Mouse (Mus musculus): ENCODE measurements around the gene Adamts20.

Gene Adamts20

DNA sequence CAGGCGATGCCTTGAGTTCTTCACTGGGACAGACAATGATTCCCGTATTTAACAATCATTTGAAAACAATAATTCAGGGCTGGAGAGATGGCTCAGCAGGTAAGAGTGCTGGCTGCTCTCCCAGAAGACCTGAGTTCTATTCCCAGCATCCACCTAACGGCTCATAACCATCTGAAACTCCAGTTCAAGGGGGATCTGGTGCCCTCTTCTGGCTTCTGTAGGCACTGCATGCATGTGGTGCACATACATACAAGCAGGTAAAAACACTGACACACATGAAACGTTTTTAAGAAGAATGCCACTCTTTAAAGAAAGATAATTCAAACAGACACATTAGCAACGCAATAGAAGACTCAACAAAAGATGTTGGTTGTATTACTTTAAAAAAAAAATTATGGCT lies 120.9 kb downstream of the Adamts20 start:
- no peak for DNase-seq (ENCODE audit: low spot score in 2 of 2)

DNA sequence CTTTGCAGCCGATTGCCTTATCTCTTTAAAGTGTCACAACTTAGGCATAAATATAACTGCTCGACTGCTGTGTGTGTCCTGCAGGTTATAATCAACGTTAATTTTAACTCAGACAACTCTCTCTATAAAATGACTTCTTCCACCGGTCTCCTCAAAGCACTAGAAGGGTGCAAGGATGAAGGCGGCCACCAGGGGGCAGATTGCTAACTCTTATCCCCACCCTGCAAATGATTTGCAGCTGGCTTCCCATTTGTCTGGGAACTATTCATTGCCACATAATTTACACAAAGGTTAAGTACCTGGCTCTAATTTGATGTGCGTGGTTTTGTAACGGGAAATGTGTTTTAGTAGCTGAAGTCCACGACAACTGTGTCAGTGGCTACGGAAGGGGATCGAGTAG lies 122.9 kb downstream of the Adamts20 start:
- peak; percentile 49 to 76 for DNase-seq (ENCODE audit: low spot score in 2 of 2)

DNA sequence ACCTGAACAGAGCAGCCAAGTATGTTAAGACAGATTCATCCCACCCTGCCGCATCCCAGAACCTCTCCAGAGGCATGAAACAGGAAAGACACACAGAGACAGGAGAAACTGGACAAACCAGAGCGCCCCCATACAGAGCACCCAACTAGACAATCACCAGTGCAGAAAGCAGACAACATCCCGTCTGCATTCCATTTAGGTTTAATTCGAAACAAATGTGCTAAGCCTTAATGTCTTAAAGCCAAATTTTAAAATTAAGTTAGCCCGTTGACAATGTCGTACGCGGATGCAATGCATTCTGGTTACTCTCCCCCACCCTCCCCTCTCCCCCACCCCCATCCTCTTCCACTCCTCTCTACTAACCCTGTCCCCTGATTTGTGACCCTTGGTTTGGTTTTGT lies 126.2 kb downstream of the Adamts20 start:
- no peak for DNase-seq (ENCODE audit: low spot score in 2 of 2)

DNA sequence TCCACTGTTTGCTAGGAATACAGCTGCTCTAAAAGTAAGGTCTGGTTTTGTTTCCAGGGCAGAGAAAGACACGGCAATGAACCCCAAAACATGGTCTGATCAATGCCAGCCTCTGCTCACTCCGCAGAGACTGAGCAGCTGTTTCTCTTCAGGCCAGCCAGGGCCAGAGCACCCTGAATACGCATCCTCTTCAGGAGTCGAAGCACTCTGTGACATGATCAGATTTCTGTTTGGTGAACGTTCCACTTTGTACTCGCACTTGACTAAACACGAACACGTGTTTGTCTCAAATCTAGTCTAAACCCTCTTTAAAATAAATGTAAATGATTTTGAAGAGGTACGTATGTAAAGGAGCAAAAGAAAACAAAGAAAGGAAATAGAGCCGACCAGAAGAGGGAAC lies 130.6 kb downstream of the Adamts20 start:
- no peak for DNase-seq (ENCODE audit: low spot score in 2 of 2)

DNA sequence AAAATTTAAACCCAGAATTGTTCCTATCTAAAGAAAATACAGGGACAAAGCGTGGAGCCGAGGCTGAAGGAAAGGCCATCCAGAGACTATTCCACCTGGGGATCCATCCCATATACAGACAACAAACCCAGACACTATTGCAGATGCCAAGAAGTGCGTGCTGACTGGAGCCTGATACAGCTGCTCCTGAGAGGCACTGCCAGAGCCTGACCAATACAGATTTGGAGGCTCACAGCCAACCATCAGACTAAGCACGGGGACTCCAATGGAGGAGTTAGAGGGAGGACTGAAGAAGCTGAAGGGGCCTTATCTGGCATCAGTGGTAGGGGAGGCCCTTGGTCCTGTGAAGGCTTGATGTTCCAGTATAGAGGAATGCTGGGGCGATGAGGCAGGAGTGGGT lies 138.6 kb downstream of the Adamts20 start:
- no peak for DNase-seq (ENCODE audit: low spot score in 2 of 2)

DNA sequence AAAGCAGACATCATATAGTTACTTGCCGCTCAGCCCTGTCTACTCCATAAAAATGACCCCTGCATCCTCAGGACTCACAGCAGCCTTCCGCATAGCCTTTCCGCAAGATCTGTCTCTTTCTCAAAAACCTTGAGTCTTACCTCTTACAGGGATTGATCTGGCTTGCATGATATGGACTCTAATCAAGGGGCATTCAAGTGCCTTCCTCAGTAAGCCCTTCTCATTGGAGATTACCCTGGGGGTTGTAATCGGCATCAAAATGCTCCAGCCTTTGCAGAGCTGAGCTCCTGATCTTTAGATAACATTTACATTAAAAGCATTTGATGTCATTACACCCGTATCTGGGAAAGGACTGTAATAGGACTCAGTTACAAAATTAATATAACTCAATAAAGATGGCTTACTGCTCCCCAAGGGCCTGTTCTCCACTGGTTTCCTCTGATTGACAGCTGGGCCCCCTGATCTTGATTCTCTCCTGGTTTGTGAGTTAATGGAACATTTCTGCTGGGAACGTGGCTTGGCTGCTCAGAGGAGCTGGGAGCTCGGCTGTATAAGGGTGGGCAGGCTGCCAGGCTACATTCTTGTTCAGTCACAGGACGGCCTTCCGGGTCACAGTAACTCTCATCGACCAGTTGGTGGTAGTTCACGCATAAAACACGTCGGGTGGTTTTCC lies 139.6 kb downstream of the Adamts20 start:
- no peak for DNase-seq (ENCODE audit: low spot score in 2 of 2)

DNA sequence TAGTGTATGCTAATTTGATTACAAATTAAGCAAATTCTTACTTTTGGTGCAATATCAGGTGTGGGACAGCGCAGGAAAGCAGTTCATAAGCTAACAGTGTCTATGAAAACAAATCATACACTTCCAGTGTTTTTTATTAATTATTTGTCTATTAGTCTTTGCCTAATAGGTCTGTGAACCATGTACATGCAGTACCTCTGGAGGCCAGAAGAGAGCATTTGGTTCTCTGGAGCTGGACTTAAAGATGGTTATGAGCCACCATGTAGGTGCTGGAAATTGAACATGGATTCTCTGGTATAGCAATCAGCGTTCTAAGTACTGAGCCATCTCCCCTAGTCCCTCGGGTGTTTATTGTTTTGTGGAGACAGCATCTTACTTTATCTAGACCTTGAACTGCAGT lies 149.0 kb downstream of the Adamts20 start:
- no peak for DNase-seq (ENCODE audit: low spot score in 2 of 2)

GRCm38 (mm10) chr15:94309689-94310088 lies 155.5 kb downstream of the Adamts20 start:
- DNase-seq (ENCODE audit: low spot score in 2 of 2) = no peak

- no peak for DNase-seq (ENCODE audit: low spot score in 2 of 2)
Observed at GRCm38 (mm10) chr15:94307888-94308287, 157.3 kb downstream of the Adamts20 start.

- DNase-seq (ENCODE audit: low spot score in 2 of 2) = no peak
Observed at GRCm38 (mm10) chr15:94303151-94303550, 162.1 kb downstream of the Adamts20 start.

- DNase-seq (ENCODE audit: low spot score in 2 of 2) = no peak
Observed at GRCm38 (mm10) chr15:94294084-94294483, 171.1 kb downstream of the Adamts20 start.

DNA sequence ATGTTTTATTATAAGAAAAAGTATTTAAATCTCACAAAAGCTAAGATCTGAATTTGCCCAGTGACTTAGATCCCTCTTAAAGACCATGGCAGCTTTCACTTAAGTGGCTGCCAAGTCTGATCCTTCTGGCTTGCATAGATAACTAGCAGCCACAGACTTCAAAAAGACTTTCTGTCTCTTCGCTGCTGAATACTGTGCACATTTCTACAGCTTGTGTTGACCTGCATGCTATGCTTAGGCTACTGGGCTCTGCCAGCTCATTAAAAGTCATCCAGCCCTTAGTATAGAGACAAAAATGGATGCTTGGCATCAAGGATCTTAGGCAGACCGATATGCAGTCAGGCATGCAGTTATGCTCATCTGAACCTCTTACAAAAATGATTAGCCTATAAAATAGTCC lies 177.2 kb downstream of the Adamts20 start:
- DNase-seq (ENCODE audit: low spot score in 2 of 2) = no peak

GRCm38 (mm10) chr15:94287495-94287894 lies 177.7 kb downstream of the Adamts20 start:
- no peak for DNase-seq (ENCODE audit: low spot score in 2 of 2)

DNA sequence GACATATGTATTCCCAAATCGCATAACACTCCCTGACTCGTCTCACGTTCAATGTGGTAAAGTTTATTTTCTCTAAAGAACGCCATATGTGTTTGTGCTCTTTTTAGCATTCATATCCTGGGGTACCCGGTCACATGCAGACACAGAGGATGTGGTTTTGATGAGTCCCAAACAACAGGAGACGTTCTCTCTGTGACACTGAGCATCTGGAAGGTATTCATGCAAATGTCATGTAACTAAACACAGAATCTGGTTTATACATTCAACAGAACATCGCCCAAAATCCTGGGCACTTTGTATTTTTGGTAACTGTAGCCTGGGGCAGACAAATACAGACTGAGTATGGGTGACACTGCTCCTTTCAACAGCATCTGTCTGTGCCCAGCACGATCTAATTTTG lies 188.8 kb downstream of the Adamts20 start:
- DNase-seq (ENCODE audit: low spot score in 2 of 2) = no peak

DNA sequence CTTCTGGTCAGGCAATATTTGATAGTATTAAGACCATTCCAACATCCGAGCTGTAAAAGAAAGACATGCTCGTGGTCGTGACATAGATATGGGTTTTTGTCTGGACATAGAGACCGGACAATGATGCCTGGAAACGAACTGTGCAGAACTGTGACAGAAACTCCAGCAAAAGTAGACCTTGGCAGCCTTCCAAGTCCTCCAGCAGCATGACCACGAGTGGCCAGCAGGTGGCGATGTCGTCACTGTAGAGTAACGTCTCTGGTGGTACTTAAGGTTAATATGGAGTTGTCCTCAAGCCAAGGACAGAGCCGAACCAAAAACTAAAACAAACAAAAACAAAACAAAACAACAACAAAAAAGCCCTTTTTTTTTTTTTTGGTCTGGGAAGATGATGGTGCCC lies 199.6 kb downstream of the Adamts20 start:
- peak; percentile 68 to 88 for DNase-seq (ENCODE audit: low spot score in 2 of 2)

DNA sequence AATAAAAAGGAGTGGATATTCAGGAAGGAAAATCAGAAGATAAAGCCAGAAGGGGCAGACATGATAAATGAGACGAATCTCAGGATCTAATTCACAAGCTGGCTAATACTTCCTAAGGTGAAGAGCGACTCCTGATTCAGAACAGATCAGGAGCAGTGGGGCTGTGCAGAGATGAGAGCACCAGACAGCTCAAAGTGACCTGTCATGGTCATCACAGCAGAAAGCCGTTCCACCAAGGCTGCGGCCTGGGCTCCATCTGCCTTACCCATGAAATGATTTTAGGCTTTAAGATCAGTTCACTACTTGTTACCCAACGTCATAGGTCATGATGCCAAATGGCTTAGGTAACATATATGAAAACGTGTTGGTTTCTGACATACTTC lies 200.7 kb downstream of the Adamts20 start:
- DNase-seq (ENCODE audit: low spot score in 2 of 2) = no peak

DNA sequence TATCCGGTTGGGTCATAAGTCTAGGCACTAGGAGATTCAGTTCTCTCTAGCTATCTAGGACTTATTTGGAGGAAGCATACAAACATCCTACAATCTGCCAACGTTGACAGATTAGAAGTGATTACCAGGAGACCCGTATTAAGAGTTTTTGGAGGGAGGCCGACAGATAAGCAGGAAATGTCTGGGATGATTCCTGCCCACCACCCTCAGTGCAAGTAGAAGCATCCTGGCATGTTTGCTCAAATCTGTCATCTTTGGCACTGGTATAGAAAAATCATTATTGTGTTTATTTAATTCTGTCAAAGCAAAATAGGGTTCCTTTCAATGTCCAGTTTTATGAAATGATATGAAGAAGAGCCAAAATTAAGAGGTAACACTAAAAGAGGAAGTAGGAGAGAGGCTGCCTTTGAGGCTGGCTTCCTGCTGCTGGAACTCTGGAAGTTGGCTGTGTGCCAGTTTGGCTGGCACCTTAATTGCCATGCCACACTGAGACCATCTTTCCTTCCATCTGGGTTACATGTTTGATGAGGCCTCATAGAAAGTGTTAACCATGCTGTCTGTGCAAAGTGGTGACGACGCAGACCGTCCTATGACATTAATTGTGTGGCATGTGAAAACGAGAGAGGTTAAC lies 201.2 kb downstream of the Adamts20 start:
- DNase-seq (ENCODE audit: low spot score in 2 of 2) = no peak

DNA sequence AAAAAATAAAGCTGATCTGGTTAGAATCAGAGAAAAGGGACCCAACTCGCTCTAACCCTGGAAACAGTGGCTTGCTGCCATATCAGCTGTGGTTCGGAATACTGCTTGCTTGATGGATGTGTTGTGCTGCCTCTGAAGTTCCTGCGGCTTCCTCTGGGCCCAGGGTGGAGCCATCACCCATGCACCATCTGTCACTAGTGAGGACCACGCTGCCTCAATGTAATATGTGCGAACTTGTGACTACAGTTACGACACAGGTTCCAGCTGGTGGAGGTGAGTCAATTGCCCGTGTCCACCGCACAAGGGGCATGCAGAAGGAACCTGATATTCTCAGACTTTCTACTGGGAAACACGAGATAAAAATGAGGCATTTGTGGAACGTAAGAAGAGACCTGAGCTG lies 202.0 kb downstream of the Adamts20 start:
- no peak for DNase-seq (ENCODE audit: low spot score in 2 of 2)

GRCm38 (mm10) chr15:94259497-94259896 lies 205.7 kb downstream of the Adamts20 start:
- no peak for DNase-seq (ENCODE audit: low spot score in 2 of 2)

- no peak for DNase-seq (ENCODE audit: low spot score in 2 of 2)
Observed at GRCm38 (mm10) chr15:94255538-94255937, 209.7 kb downstream of the Adamts20 start.

DNA sequence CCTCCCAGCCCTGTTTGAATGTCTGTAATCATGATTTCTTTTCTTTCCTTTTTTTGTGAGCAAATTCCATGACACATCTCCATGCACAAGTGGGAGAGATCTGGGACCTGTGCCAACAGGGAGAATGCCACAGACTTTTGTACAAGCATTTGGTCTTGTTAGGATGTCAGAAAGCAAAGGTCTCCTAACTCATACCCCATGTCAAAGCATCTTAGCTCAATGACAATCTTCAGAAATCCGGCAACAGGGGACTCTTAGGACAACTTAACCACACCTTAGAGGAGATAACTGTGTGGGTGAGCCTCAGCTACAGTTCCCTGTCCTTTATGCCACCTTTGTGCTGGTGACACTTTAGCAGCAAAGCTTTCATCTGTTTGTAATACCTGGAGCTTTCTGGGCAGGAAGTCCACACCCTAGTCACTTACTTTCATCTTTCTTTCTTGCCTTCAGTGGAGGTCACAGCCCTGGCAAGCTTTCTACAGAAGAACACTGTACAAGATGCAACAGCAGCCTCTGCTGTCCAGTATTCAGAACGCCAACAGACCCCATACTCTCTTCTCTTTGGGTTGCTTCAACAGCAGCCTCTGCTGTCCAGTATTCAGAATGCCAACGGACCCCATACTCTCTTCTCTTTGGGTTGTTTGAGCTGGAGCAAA lies 210.2 kb downstream of the Adamts20 start:
- DNase-seq (ENCODE audit: low spot score in 2 of 2) = no peak

DNA sequence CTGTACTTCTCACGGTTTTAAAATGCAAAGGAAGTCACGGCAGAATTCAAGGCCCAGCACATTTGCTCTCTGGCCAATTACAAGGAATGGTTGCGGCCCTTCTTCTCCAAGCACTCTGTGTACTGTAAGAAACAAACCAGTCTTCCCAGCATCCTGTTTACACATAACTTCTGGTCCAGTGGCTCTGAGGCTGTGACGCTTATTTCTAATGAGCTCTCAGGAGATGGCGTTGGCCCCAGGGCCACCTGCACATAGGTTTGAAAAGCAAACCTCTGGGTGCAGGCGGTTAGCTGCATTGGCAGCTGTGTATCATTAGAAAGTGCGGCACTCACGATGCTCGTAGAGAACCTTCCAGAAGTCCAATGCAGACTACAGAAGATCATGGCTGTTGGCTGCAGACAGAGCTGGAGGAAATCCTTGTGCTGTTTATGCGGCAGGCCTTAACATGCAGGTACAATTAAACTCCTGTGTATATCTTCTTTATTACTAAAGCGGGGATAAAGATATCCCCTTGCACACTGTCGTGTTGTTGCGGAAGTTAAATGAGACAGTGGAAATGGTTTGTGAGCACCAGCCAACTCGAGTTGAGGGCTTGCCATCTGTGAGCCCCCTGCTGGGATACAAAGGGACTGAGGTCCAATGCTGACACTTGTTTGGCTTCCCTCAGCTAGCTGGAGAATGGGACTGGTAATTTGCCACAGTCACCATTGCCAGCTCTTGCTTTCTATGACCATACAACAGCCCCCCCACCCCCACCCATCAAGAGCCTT lies 210.9 kb downstream of the Adamts20 start:
- no peak for DNase-seq (ENCODE audit: low spot score in 2 of 2)

All from spleen, postnatal 4 days (tissue).